Mouse (Mus musculus) MEL (cell line): ENCODE data around the gene Dtl. TPM values are rescaled to one million over a fixed set of nuclear protein-coding genes. Genes with fewer than 3 reads are reported as not detected.
A peak's percentile ranks its signal among the peaks of the same experiment; 100 is the strongest.

Experiments used
- DNase-seq: peaks from one replicate; pipeline ENCODE4 v3.0.0; 2011; ENCODE audit warnings: low read depth, low spot score
- H3K27ac ChIP-seq: 2 replicates; pipeline ENCODE4 v1.5.1; 2012; ENCODE audit warnings: low read depth, mild to moderate bottlenecking, control low read depth, low read length, moderate library complexity; ENCODE audit not compliant: control insufficient read depth
- H3K27me3 ChIP-seq, 2 experiments: fragments of 150-350 bp in 1 of 2; sonication (generic) in 1 of 2; 2 replicates each; pipeline ENCODE4 v1.6.1; 2012; ENCODE audit warnings: low read length in 2 of 2, mild to moderate bottlenecking in 2 of 2, improper control_type of control experiment in 1 of 2, moderate library complexity in 1 of 2; ENCODE audit not compliant: insufficient read depth in 2 of 2, control insufficient read depth in 1 of 2
- H3K36me3 ChIP-seq, 2 experiments: 2 replicates each; pipeline ENCODE4 v1.6.1; 2012 to 2014; ENCODE audit warnings: low read length in 2 of 2, improper control_type of control experiment in 1 of 2, inconsistent platforms in 1 of 2, mild to moderate bottlenecking in 1 of 2; ENCODE audit not compliant: insufficient read depth in 2 of 2, control insufficient read depth in 1 of 2
- H3K4me1 ChIP-seq, 2 experiments: fragments of 150-350 bp in 1 of 2; sonication (generic) in 1 of 2; 2 replicates each; pipeline ENCODE4 v1.6.1; 2012; ENCODE audit warnings: low read length in 2 of 2, improper control_type of control experiment in 1 of 2, mild to moderate bottlenecking in 1 of 2; ENCODE audit not compliant: insufficient read depth in 2 of 2, control insufficient read depth in 1 of 2
- H3K4me3 ChIP-seq, 2 experiments: fragments of 150-350 bp in 1 of 2; sonication (generic) in 1 of 2; 2 replicates each; pipeline ENCODE4 v1.5.1; 2012; ENCODE audit warnings: low read depth in 2 of 2, low read length in 2 of 2, mild to moderate bottlenecking in 2 of 2, moderate library complexity in 2 of 2, control low read depth in 1 of 2, improper control_type of control experiment in 1 of 2; ENCODE audit not compliant: control insufficient read depth in 1 of 2, insufficient read depth in 1 of 2
- H3K79me2 ChIP-seq: 2 replicates; pipeline ENCODE4 v1.6.1; 2012; ENCODE audit warnings: mild to moderate bottlenecking, low read length, moderate library complexity; ENCODE audit not compliant: control insufficient read depth, poor library complexity, insufficient read depth
- H3K9ac ChIP-seq: 2 replicates; pipeline ENCODE4 v1.6.1; 2012; ENCODE audit warnings: low read depth, mild to moderate bottlenecking, control low read depth, low read length, moderate library complexity; ENCODE audit not compliant: control insufficient read depth, poor library complexity, severe bottlenecking
- H3K9me3 ChIP-seq: fragments of 150-350 bp; sonication (generic); replicated peaks from 2 replicates; pipeline ENCODE4 v1.6.1; 2012; ENCODE audit warnings: mild to moderate bottlenecking, low read length, improper control_type of control experiment, moderate library complexity; ENCODE audit not compliant: insufficient read depth
- CHD2 ChIP-seq: IDR thresholded peaks from 2 replicates; pipeline ENCODE4 v1.6.1; 2011; ENCODE audit warnings: low read length, improper control_type of control experiment
- E2F4 ChIP-seq: IDR thresholded peaks from 2 replicates; pipeline ENCODE4 v1.6.1; 2011; ENCODE audit warnings: low read depth, low read length, improper control_type of control experiment, borderline replicate concordance
- ETS1 ChIP-seq: IDR thresholded peaks from 2 replicates; pipeline ENCODE4 v1.6.1; 2012; ENCODE audit warnings: low read depth, mild to moderate bottlenecking, inconsistent platforms, low read length, improper control_type of control experiment, moderate library complexity
- GATA1 ChIP-seq: IDR thresholded peaks from 2 replicates; pipeline ENCODE4 v1.6.1; 2011; ENCODE audit warnings: low read depth, low read length, improper control_type of control experiment
- JUND ChIP-seq: IDR thresholded peaks from 2 replicates; pipeline ENCODE4 v1.6.1; 2011; ENCODE audit warnings: low read depth, mild to moderate bottlenecking, improper control_type of control experiment, low read length
- NELFE ChIP-seq: IDR thresholded peaks from 2 replicates; pipeline ENCODE4 v1.6.1; 2011; ENCODE audit warnings: low read depth, low read length, improper control_type of control experiment
- POLR2A ChIP-seq, 2 experiments: IDR thresholded peaks; 2 replicates each; pipeline ENCODE4 v1.6.1; 2011 to 2012; ENCODE audit warnings: low read length in 2 of 2, mild to moderate bottlenecking in 2 of 2, control low read depth in 1 of 2, improper control_type of control experiment in 1 of 2, low read depth in 1 of 2, moderate library complexity in 1 of 2; ENCODE audit not compliant: control insufficient read depth in 1 of 2, insufficient read depth in 1 of 2, poor library complexity in 1 of 2
- POLR2AphosphoS2 ChIP-seq: IDR thresholded peaks from 2 replicates; pipeline ENCODE4 v1.6.1; 2011; ENCODE audit warnings: low read length, improper control_type of control experiment
- RCOR1 ChIP-seq: IDR thresholded peaks from 2 replicates; pipeline ENCODE4 v1.6.1; 2012; ENCODE audit warnings: low read depth, mild to moderate bottlenecking, inconsistent platforms, low read length, improper control_type of control experiment
- TBP ChIP-seq: IDR thresholded peaks from 2 replicates; pipeline ENCODE4 v1.8.0; 2011; ENCODE audit warnings: low read depth, low read length, improper control_type of control experiment
- ZC3H11A ChIP-seq: IDR thresholded peaks from 2 replicates; pipeline ENCODE4 v1.6.1; 2012; ENCODE audit warnings: low read depth, mild to moderate bottlenecking, inconsistent platforms, low read length, improper control_type of control experiment
- ZKSCAN1 ChIP-seq: IDR thresholded peaks from 2 replicates; pipeline ENCODE4 v1.6.1; 2012; ENCODE audit warnings: low read depth, mild to moderate bottlenecking, inconsistent platforms, low read length, improper control_type of control experiment, moderate library complexity
- polyA plus RNA-seq, 2 experiments: library from polyadenylated mRNA; stranded (reverse) in 1 of 2; unstranded in 1 of 2; fragments of >175 nt in 1 of 2; fragments of >200 nt in 1 of 2; gene quantifications; 2 replicates each; pipeline versions ENCODE4 v1.2.1 to v1.2.4; 2012; ENCODE audit warnings: low replicate concordance in 2 of 2, low read depth in 1 of 2; ENCODE audit not compliant: insufficient read length in 2 of 2, insufficient read depth in 1 of 2, missing spikeins in 1 of 2
- total RNA-seq: library from RNA; depleted of rRNA; stranded (reverse); fragments of 300-350 nt; gene quantifications from 2 replicates; pipeline ENCODE4 v1.2.3, GENCODE M21; 2012

Dtl gene
- total and polyA plus RNA-seq, 3 experiments: 42.3 to 64.6 (median 53.5) TPM

- no peak overlapping the region for H3K9ac ChIP-seq
- peaks cover 0 to 3% of the 10 kb centered on the region in 2 experiments; a peak in 2 of 4 replicates for H3K36me3 ChIP-seq
- no peaks in the 10 kb centered on the region for H3K27me3 ChIP-seq
- no peaks in the 10 kb centered on the region for H3K9me3 ChIP-seq
- no peaks in the 10 kb centered on the region for H3K79me2 ChIP-seq
- no peak overlapping the region for H3K27ac ChIP-seq
- TF ChIP-seq E2F4: no peak
- no peak for DNase-seq
- no peak overlapping the region for H3K4me3 ChIP-seq
- H3K4me1 ChIP-seq: no peaks in the 10 kb centered on the region; a peak in 1 of 4 replicates
Measured at GRCm38 (mm10) chr1:191529406-191529805, 45.9 kb downstream of the Dtl start.

- H3K36me3 ChIP-seq: peaks cover 0 to 3% of the 10 kb centered on the region in 2 experiments; a peak in 2 of 4 replicates
- H3K27ac ChIP-seq: no peak overlapping the region
- no peaks in the 10 kb centered on the region for H3K79me2 ChIP-seq
- H3K27me3 ChIP-seq: no peaks in the 10 kb centered on the region
- no peaks in the 10 kb centered on the region; a peak in 1 of 4 replicates for H3K4me1 ChIP-seq
- no peak overlapping the region for H3K4me3 ChIP-seq
- TF ChIP-seq GATA1 (peak; percentile 34; the same call in 1 of the 2 replicates), NELFE (no peak), RCOR1 (peak; percentile 49; the same call in 1 of the 2 replicates)
- DNase-seq: peak; percentile 35
- H3K9me3 ChIP-seq: no peaks in the 10 kb centered on the region
- no peak overlapping the region for H3K9ac ChIP-seq
Measured at GRCm38 (mm10) chr1:191527921-191528612, 47.3 kb downstream of the Dtl start.

DNA sequence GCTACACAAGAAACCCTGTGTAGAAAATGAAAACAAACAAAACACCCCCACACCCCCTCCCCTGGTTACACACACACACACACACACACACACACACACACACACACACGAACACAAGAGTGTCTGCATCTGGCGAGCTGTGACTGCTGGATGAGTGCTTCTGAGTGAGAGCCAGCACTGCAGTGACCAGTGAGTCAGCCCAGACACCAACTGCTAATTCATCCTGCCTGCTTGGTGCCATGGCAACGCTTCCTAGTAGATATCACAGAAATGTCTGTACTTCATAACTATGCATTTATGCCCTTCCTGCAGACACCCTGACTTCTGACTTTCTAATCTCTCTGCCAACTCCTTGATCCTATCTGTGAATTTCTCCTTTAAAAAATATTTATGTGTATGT is 48.3 kb downstream of the Dtl start:
- no peaks in the 10 kb centered on the region; a peak in 1 of 4 replicates for H3K4me1 ChIP-seq
- no peaks in the 10 kb centered on the region for H3K27me3 ChIP-seq
- H3K4me3 ChIP-seq: no peak overlapping the region
- H3K27ac ChIP-seq: no peak overlapping the region
- peaks cover 0 to 3% of the 10 kb centered on the region in 2 experiments; a peak in 2 of 4 replicates for H3K36me3 ChIP-seq
- H3K9me3 ChIP-seq: no peaks in the 10 kb centered on the region
- H3K9ac ChIP-seq: no peak overlapping the region
- no peaks in the 10 kb centered on the region for H3K79me2 ChIP-seq
- DNase-seq: peak; percentile 58
- TF ChIP-seq CHD2 (no peak), JUND (no peak), POLR2AphosphoS2 (no peak), ZC3H11A (no peak), ZKSCAN1 (no peak), TBP (no peak), POLR2A (IDR thresholded peaks at IDR 0.05; ENCODE audit: control insufficient read depth in 1 of 2, insufficient read depth in 1 of 2, low read depth in 1 of 2, low read length in 2 of 2, poor library complexity in 1 of 2) (no peak), NELFE (no peak), ETS1 (no peak)
